ENCODE assay signal across 27 mouse cellular contexts in the genomic region with DNA sequence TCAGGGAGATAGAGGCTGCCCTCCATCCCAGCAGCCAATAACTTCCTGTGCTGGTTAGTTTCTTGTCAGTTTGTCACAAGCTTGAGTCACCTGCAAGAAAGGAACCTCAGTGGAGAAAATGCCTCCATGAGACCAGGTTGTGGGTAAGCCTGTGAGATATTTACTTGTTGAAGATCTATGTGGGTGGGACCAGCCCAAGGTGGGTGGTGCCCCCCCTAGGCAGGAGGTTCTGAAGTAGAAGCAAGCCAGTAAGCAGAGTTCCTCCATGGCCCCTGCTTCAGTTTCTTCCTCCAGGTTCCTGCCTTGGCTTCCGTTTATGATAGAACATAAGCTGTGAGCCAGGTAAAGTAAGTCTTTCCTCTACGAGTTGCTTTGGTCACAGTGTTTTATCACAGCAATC. TPM values are rescaled to one million over a fixed set of nuclear protein-coding genes. Genes with fewer than 3 reads are reported as not detected.
DNase-seq lines count a peak whose midpoint lies in the region; ATAC-seq and TF ChIP-seq lines count a peak whose summit lies in the region.
"Had no signal": no experiment of that assay in that cellular context is flagged by ENCODE, and none has a peak within 500 bp of the region (broad histone marks: within the 10 kb centered on the region; RNA-seq: fewer than 3 reads in every experiment).

No protein-coding gene starts in this region.

- peak overlapping the region; percentile 45; the same call in 1 of the 2 replicates for H3K27ac ChIP-seq in kidney, embryonic 16.5 days (ENCODE audit: low read length)
- peak overlapping the region; percentile 89 for H3K27ac ChIP-seq in MEL (ENCODE audit: control insufficient read depth, low read depth, low read length)
- H3K27ac ChIP-seq: embryonic facial prominence, embryonic 13.5 days; forebrain, embryonic 13.5 days; heart, adult 2 months; hindbrain, embryonic 13.5 days; kidney, postnatal 0 days; left cerebral cortex, adult 2 months; neural tube, embryonic 15.5 days had no signal

- no peak for TF ChIP-seq EP300 in MEL (IDR thresholded peaks at IDR 0.05; ENCODE audit: low read depth in 1 of 2, low read length in 2 of 2)

- H3K79me2 ChIP-seq in MEL (ENCODE audit: control insufficient read depth, insufficient read depth, low read length, poor library complexity): peaks cover 9% of the 10 kb centered on the region

- TF ChIP-seq RAD21 in MEL (IDR thresholded peaks at IDR 0.05; ENCODE audit: low read depth, low read length): no peak

- H3K4me2 ChIP-seq in kidney, embryonic 16.5 days (replicated peaks; ENCODE audit: low read depth, low read length): no peak overlapping the region
- H3K4me2 ChIP-seq: embryonic facial prominence, embryonic 13.5 days; forebrain, embryonic 13.5 days; hindbrain, embryonic 13.5 days; neural tube, embryonic 15.5 days had no signal

- TF ChIP-seq POLR2A in MEL (IDR thresholded peaks at IDR 0.05; ENCODE audit: control insufficient read depth in 1 of 2, insufficient read depth in 1 of 2, low read depth in 1 of 2, low read length in 2 of 2, poor library complexity in 1 of 2): no peak

- no peak overlapping the region for H3K9ac ChIP-seq in kidney, embryonic 16.5 days (replicated peaks; ENCODE audit: low read length)
- H3K9ac ChIP-seq in MEL (ENCODE audit: control insufficient read depth, low read depth, low read length, poor library complexity, severe bottlenecking): no peak overlapping the region
- H3K9ac ChIP-seq: embryonic facial prominence, embryonic 13.5 days; forebrain, embryonic 13.5 days; hindbrain, embryonic 13.5 days; neural tube, embryonic 15.5 days had no signal

- ATAC-seq in kidney, embryonic 16.5 days (ENCODE audit: low FRiP score, low TSS enrichment): no peak
- 0 out of 2 replicates have a peak, but pooled peaks have one; percentile 14 for ATAC-seq in megakaryocyte, adult 5-6 weeks (ENCODE audit: poor library complexity, severe bottlenecking)
- ATAC-seq in frontal cortex, adult (ENCODE audit: low TSS enrichment): no peak
- ATAC-seq: forebrain, embryonic 13.5 days; midbrain, embryonic 16.5 days had no signal

- no peaks in the 10 kb centered on the region for H3K36me3 ChIP-seq in kidney, embryonic 16.5 days (ENCODE audit: insufficient read depth, low read length)
- H3K36me3 ChIP-seq in MEL (ENCODE audit: control insufficient read depth in 1 of 2, insufficient read depth in 2 of 2, low read length in 2 of 2): peaks cover 0 to 23% of the 10 kb centered on the region in 2 experiments; a peak in 2 of 4 replicates
- H3K36me3 ChIP-seq: hindbrain, embryonic 13.5 days; neural tube, embryonic 15.5 days had no signal

- WGBS in kidney, embryonic 16.5 days: 60% methylated on average over 2 of the region's 2 CpGs

- H3K27me3 ChIP-seq in kidney, embryonic 16.5 days (ENCODE audit: insufficient read depth, low read length): no peaks in the 10 kb centered on the region
- H3K27me3 ChIP-seq in MEL (ENCODE audit: control insufficient read depth in 1 of 2, insufficient read depth in 2 of 2, low read length in 2 of 2): no peaks in the 10 kb centered on the region

- TF ChIP-seq CTCF in MEL (IDR thresholded peaks at IDR 0.05 in 2 of 3, conservative IDR thresholded peaks at IDR 0.05 in 1 of 3; ENCODE audit: control insufficient read depth in 1 of 3, insufficient read depth in 1 of 3, low read depth in 2 of 3, low read length in 3 of 3, poor library complexity in 1 of 3, severe bottlenecking in 1 of 3): no peak

- no peaks in the 10 kb centered on the region for H3K9me3 ChIP-seq in kidney, embryonic 16.5 days (ENCODE audit: low read length)
- H3K9me3 ChIP-seq in MEL (replicated peaks; ENCODE audit: insufficient read depth, low read length): no peaks in the 10 kb centered on the region
- H3K9me3 ChIP-seq: embryonic facial prominence, embryonic 13.5 days; forebrain, embryonic 13.5 days; hindbrain, embryonic 13.5 days; neural tube, embryonic 15.5 days had no signal

- H3K4me1 ChIP-seq in kidney, embryonic 16.5 days (ENCODE audit: insufficient read depth, low read length): peaks cover 14% of the 10 kb centered on the region
- peaks cover 11 to 24% of the 10 kb centered on the region in 2 experiments for H3K4me1 ChIP-seq in MEL (ENCODE audit: control insufficient read depth in 1 of 2, insufficient read depth in 2 of 2, low read length in 2 of 2)

- no peak for DNase-seq in kidney, adult 11 months
- peak; percentile 24 for DNase-seq in 416B (ENCODE audit: low read depth)
- peak; percentile 71 for DNase-seq in MEL (ENCODE audit: low read depth, low spot score)
- DNase-seq in gastrocnemius, postnatal 4 days (ENCODE audit: low spot score in 2 of 2): no peak
- no peak for DNase-seq in thymus, postnatal 10 days (ENCODE audit: low spot score in 2 of 2)
- DNase-seq: adrenal gland, postnatal 10 days; cerebellum, adult 2 months; cerebellum, postnatal 25 days; gastrocnemius, postnatal 14 days; heart, adult 2 months; thymus, adult 18-20 months had no signal

- H3K4me3 ChIP-seq in kidney, embryonic 16.5 days (ENCODE audit: low read length): no peak overlapping the region
- peak overlapping the region in 1 of 2 experiments; percentile 27; a peak in 2 of 4 replicates for H3K4me3 ChIP-seq in MEL (ENCODE audit: control insufficient read depth in 1 of 2, insufficient read depth in 1 of 2, low read depth in 2 of 2, low read length in 2 of 2)
- H3K4me3 ChIP-seq: embryonic facial prominence, embryonic 13.5 days; erythroblast, embryonic 14.5 days; forebrain, embryonic 13.5 days; heart, adult 2 months; hindbrain, embryonic 13.5 days; left cerebral cortex, adult 2 months; neural tube, embryonic 15.5 days had no signal

TF ChIP-seq in MEL, 35 proteins besides CTCF, POLR2A, EP300 and RAD21:
- TF ChIP-seq ZKSCAN1 (IDR thresholded peaks at IDR 0.05; ENCODE audit: low read depth, low read length) (no peak), GATA1 (IDR thresholded peaks at IDR 0.05; ENCODE audit: low read depth, low read length) (no peak; the same call in 1 of the 2 replicates), ETS1 (IDR thresholded peaks at IDR 0.05; ENCODE audit: low read depth, low read length) (no peak), MYB (IDR thresholded peaks at IDR 0.05; ENCODE audit: low read depth, low read length) (no peak), MAFK (IDR thresholded peaks at IDR 0.05; ENCODE audit: borderline replicate concordance, low read depth, low read length) (no peak), POLR2AphosphoS5 (IDR thresholded peaks at IDR 0.05; ENCODE audit: borderline replicate concordance, low read depth, low read length) (no peak), E2F4 (IDR thresholded peaks at IDR 0.05; ENCODE audit: borderline replicate concordance, low read depth, low read length) (no peak), CHD2 (IDR thresholded peaks at IDR 0.05; ENCODE audit: low read length) (no peak), MYC (IDR thresholded peaks at IDR 0.05; ENCODE audit: low read depth, low read length) (no peak), RCOR1 (IDR thresholded peaks at IDR 0.05; ENCODE audit: low read depth, low read length) (no peak)

RNA-seq across cellular contexts. Expression of gene Zbtb39, which starts 3.1 kb away (rescaled TPM):
- 4.0 and 4.1 TPM in 2 replicates for polyA plus RNA-seq in kidney, embryonic 16.5 days (2015; fragmentation: Nextera tagmentation; extraction: Ambion mirVana)
- total RNA-seq in MEL (2012; rRNA removed): 4.8 and 5.1 TPM in 2 replicates
- polyA plus RNA-seq in MEL (2012; ENCODE audit: insufficient read depth in 1 of 2, insufficient read length in 2 of 2, low read depth in 1 of 2, low replicate concordance in 2 of 2, missing spikeins in 1 of 2): 10 to 100 TPM in 1 of 2 experiments, not detected in 1; 11.0 TPM
- total RNA-seq in megakaryocyte, adult 5-6 weeks (2015): 3.3 and 5.1 TPM in 2 replicates
- 3.2 and 4.3 TPM in 2 replicates for total RNA-seq in megakaryocyte, adult 5-6 weeks (2017)
- 1 to 10 TPM; 6.9 to 8.2 TPM for total RNA-seq in gastrocnemius, postnatal 4 days (2021)

RNA-seq across cellular contexts. Expression of gene Tac2, which starts 12.0 kb away (rescaled TPM):
- polyA plus RNA-seq in kidney, embryonic 16.5 days (2015; fragmentation: Nextera tagmentation; extraction: Ambion mirVana): 1.7 and 2.0 TPM in 2 replicates
- not detected in 2 replicates for total RNA-seq in MEL (2012; rRNA removed)
- polyA plus RNA-seq in MEL (2012; ENCODE audit: insufficient read depth in 1 of 2, insufficient read length in 2 of 2, low read depth in 1 of 2, low replicate concordance in 2 of 2, missing spikeins in 1 of 2): under 1 TPM in 1 of 2 experiments, not detected in 1; 0.32 TPM
- 1.1 and 1.8 TPM in 2 replicates for total RNA-seq in megakaryocyte, adult 5-6 weeks (2015)
- total RNA-seq in megakaryocyte, adult 5-6 weeks (2017): 0.37 and 0.51 TPM in 2 replicates
- total RNA-seq in gastrocnemius, postnatal 4 days (2021): under 1 TPM in 1 of 2 experiments, not detected in 1; 0.44 TPM
- total RNA-seq: adrenal gland, postnatal 10 days; gastrocnemius, postnatal 14 days; heart, adult 2 months; heart, postnatal 25 days had no signal
- polyA plus RNA-seq: heart, adult 2 months; hindbrain, embryonic 13.5 days; lung, embryonic 16.5 days; urinary bladder, adult 2 months had no signal

RNA-seq across cellular contexts. Expression of gene Gpr182, which starts 15.3 kb away (rescaled TPM):
- polyA plus RNA-seq in kidney, embryonic 16.5 days (2015; fragmentation: Nextera tagmentation; extraction: Ambion mirVana): 10.7 and 11.9 TPM in 2 replicates
- total RNA-seq in MEL (2012; rRNA removed): 0.04 TPM in 1 of 2 replicates, not detected in the other
- under 1 TPM in 1 of 2 experiments, not detected in 1; 0.58 TPM for polyA plus RNA-seq in MEL (2012; ENCODE audit: insufficient read depth in 1 of 2, insufficient read length in 2 of 2, low read depth in 1 of 2, low replicate concordance in 2 of 2, missing spikeins in 1 of 2)
- not detected in 2 replicates for total RNA-seq in megakaryocyte, adult 5-6 weeks (2015)
- total RNA-seq in megakaryocyte, adult 5-6 weeks (2017): 0.11 TPM in 1 of 2 replicates, not detected in the other
- under 1 TPM; 0.34 to 0.56 TPM for total RNA-seq in gastrocnemius, postnatal 4 days (2021)

RNA-seq across cellular contexts. Expression of gene Rdh1, which starts 23.3 kb away (rescaled TPM):
- polyA plus RNA-seq in kidney, embryonic 16.5 days (2015; fragmentation: Nextera tagmentation; extraction: Ambion mirVana): 0.22 and 0.23 TPM in 2 replicates
- not detected in 2 replicates for total RNA-seq in MEL (2012; rRNA removed)
- not detected for polyA plus RNA-seq in MEL (2012; ENCODE audit: insufficient read depth in 1 of 2, insufficient read length in 2 of 2, low read depth in 1 of 2, low replicate concordance in 2 of 2, missing spikeins in 1 of 2)
- total RNA-seq in megakaryocyte, adult 5-6 weeks (2015): not detected in 2 replicates
- total RNA-seq in megakaryocyte, adult 5-6 weeks (2017): not detected in 2 replicates
- under 1 TPM; 0.08 to 0.15 TPM for total RNA-seq in gastrocnemius, postnatal 4 days (2021)
- polyA plus RNA-seq: erythroblast, embryonic 14.5 days; forebrain, embryonic 13.5 days; heart, embryonic 14.5 days; hindbrain, embryonic 13.5 days; lung, embryonic 16.5 days; midbrain, embryonic 16.5 days; neural tube, embryonic 15.5 days had no signal

RNA-seq across cellular contexts. Expression of gene Rdh16f1, which starts 23.3 kb away (rescaled TPM):
- 0.42 and 0.72 TPM in 2 replicates for polyA plus RNA-seq in kidney, embryonic 16.5 days (2015; fragmentation: Nextera tagmentation; extraction: Ambion mirVana)
- total RNA-seq in MEL (2012; rRNA removed): not detected in 2 replicates
- not detected for polyA plus RNA-seq in MEL (2012; ENCODE audit: insufficient read depth in 1 of 2, insufficient read length in 2 of 2, low read depth in 1 of 2, low replicate concordance in 2 of 2, missing spikeins in 1 of 2)
- total RNA-seq in megakaryocyte, adult 5-6 weeks (2015): not detected in 2 replicates
- not detected in 2 replicates for total RNA-seq in megakaryocyte, adult 5-6 weeks (2017)
- total RNA-seq in gastrocnemius, postnatal 4 days (2021): under 1 TPM in 1 of 2 experiments, not detected in 1; 0.29 TPM
- total RNA-seq: left cerebral cortex, adult 2 months had no signal
- polyA plus RNA-seq: embryonic facial prominence, embryonic 13.5 days; erythroblast, embryonic 14.5 days; forebrain, embryonic 13.5 days; heart, adult 2 months; heart, embryonic 14.5 days; hindbrain, embryonic 13.5 days; intestine, embryonic 14.5 days; lung, embryonic 16.5 days; neural tube, embryonic 15.5 days had no signal

Comparison
In these comparisons a context has a peak if more than half of its experiments do, and no peak if none do; other contexts are left out.
1. DNase-seq: peak in 416B (single experiment) and MEL (single experiment); none in kidney, adult 11 months (single experiment), gastrocnemius, postnatal 4 days (0 of 2) and thymus, postnatal 10 days (0 of 2).